Mouse (Mus musculus) midbrain, embryonic 14.5 days (tissue): ENCODE data around the gene Ccl9. TPM values are rescaled to one million over a fixed set of nuclear protein-coding genes. Genes with fewer than 3 reads are reported as not detected.

ENCODE experiments used
- ATAC-seq: fragments of 200-750 bp; cut with Nextera tagmentation; 2 replicates; pipeline ENCODE4 v1.8.0; 2017; ENCODE audit warnings: moderate number of reproducible peaks, moderate library complexity; ENCODE audit not compliant: low FRiP score, low TSS enrichment
- DNase-seq: peaks from one replicate; pipeline ENCODE4 v3.0.0-alpha.2; 2015
- H3K27ac ChIP-seq: fragments of 300-500 bp; sonication (generic); replicated peaks from 2 replicates; pipeline ENCODE4 v1.5.1; 2014; ENCODE audit warnings: mild to moderate bottlenecking, low read depth, low read length, moderate library complexity
- H3K27me3 ChIP-seq: fragments of 300-500 bp; sonication (generic); 2 replicates; pipeline ENCODE4 v1.6.1; 2014; ENCODE audit warnings: low read length, control low read depth, mixed read lengths; ENCODE audit not compliant: control insufficient read depth, insufficient read depth
- H3K36me3 ChIP-seq: fragments of 300-500 bp; sonication (generic); 2 replicates; pipeline ENCODE4 v1.6.1; 2014; ENCODE audit warnings: low read length, control low read depth; ENCODE audit not compliant: control insufficient read depth, insufficient read depth
- H3K4me1 ChIP-seq: fragments of 300-500 bp; sonication (generic); 2 replicates; pipeline ENCODE4 v1.6.1; 2014; ENCODE audit warnings: mild to moderate bottlenecking, antibody characterized with exemption, low read length, control low read depth; ENCODE audit not compliant: control insufficient read depth, insufficient read depth
- H3K4me2 ChIP-seq: fragments of 300-500 bp; sonication (generic); 2 replicates; pipeline ENCODE4 v1.6.1; 2014; ENCODE audit warnings: mild to moderate bottlenecking, low read length, moderate library complexity
- H3K4me3 ChIP-seq: fragments of 300-500 bp; sonication (generic); replicated peaks from 2 replicates; pipeline ENCODE4 v1.5.1; 2014; ENCODE audit warnings: low read depth, low read length
- H3K9ac ChIP-seq: fragments of 300-500 bp; sonication (generic); replicated peaks from 2 replicates; pipeline ENCODE4 v1.6.1; 2014; ENCODE audit warnings: mild to moderate bottlenecking, low read length, moderate library complexity
- H3K9me3 ChIP-seq: fragments of 300-500 bp; sonication (generic); 2 replicates; pipeline ENCODE4 v1.6.1; 2016; ENCODE audit warnings: low read length, control low read depth, mixed read lengths; ENCODE audit not compliant: control insufficient read depth
- WGBS: fragments of 180-500 bp; shearing (Covaris S2); extraction: QIAGEN DNeasy Blood & Tissue Kit; methylation state at CpG from one replicate; pipeline ENCODE4 v1.1.7; 2014; 5-methylcytosine and 5-hydroxymethylcytosine counted together
- polyA plus RNA-seq: library from polyadenylated mRNA; unstranded; fragments of >200 nt; fragmentation: Nextera tagmentation; extraction: Ambion mirVana; gene quantifications from 2 replicates; pipeline ENCODE4 v1.2.1, GENCODE M21; 2014

Gene Ccl9
- polyA plus RNA-seq, 1 experiment from 2014 or later: 6.9 TPM

GRCm38 (mm10) chr11:83570189-83570588 lies 8.2 kb downstream of the Ccl9 start:
- Histone ChIP-seq H3K27me3 (no peaks in the 10 kb centered on the region), H3K4me2 (no peak overlapping the region), H3K9ac (no peak overlapping the region), H3K4me3 (no peak overlapping the region), H3K27ac (no peak overlapping the region), H3K9me3 (no peaks in the 10 kb centered on the region), H3K4me1 (no peaks in the 10 kb centered on the region), H3K36me3 (no peaks in the 10 kb centered on the region)
- DNase-seq (no peak), ATAC-seq (no peak)
- WGBS: 91% methylated on average over 2 of the region's 2 CpGs

- no peaks in the 10 kb centered on the region for H3K36me3 ChIP-seq
- 92% methylated on average over 7 of the region's 7 CpGs for WGBS
- no peak for ATAC-seq
These were observed 9.2 kb downstream of the Ccl9 start for GRCm38 (mm10) chr11:83569249-83569648.

DNA sequence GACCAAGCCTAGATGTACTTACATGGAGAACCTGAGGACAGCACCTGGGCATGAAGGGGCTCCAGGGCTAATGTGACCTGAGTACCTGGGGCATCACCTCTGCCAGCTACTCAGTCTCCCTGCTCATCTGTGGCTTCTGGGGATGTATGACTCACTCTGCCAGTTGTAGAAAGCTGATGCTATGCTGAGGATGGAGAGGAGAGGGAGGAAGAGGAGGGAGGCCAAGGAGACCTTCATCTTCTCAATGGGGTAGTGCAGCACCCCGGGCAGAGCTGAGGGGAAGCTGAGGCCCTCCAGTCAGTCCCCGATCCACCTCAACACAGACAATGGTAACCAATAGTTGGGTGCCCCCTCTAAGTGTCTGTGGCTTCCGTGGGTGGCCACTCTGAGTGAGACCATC lies 9.7 kb downstream of the Ccl9 start:
- Histone ChIP-seq H3K9me3 (no peaks in the 10 kb centered on the region), H3K4me3 (no peak overlapping the region), H3K4me2 (no peak overlapping the region), H3K27ac (no peak overlapping the region), H3K4me1 (no peaks in the 10 kb centered on the region), H3K27me3 (no peaks in the 10 kb centered on the region), H3K36me3 (no peaks in the 10 kb centered on the region), H3K9ac (no peak overlapping the region)
- 86% methylated on average over 3 of the region's 3 CpGs for WGBS
- no peak for ATAC-seq
- no peak for DNase-seq

More at GRCm38 (mm10) chr11:83569249-83569648, 9.2 kb downstream of the Ccl9 start:
- Histone ChIP-seq H3K4me3 (no peak overlapping the region), H3K9ac (no peak overlapping the region), H3K4me2 (no peak overlapping the region), H3K27me3 (no peaks in the 10 kb centered on the region), H3K4me1 (no peaks in the 10 kb centered on the region), H3K9me3 (no peaks in the 10 kb centered on the region), H3K27ac (no peak overlapping the region)
- DNase-seq: no peak

GRCm38 (mm10) chr11:83568061-83568460 lies 10.4 kb downstream of the Ccl9 start:
- H3K9ac ChIP-seq: no peak overlapping the region
- H3K36me3 ChIP-seq: no peaks in the 10 kb centered on the region
- H3K9me3 ChIP-seq: no peaks in the 10 kb centered on the region
- ATAC-seq (no peak), DNase-seq (no peak)
- H3K4me1 ChIP-seq: no peaks in the 10 kb centered on the region
- no peak overlapping the region for H3K27ac ChIP-seq
- H3K4me3 ChIP-seq: no peak overlapping the region
- no peak overlapping the region for H3K4me2 ChIP-seq
- H3K27me3 ChIP-seq: no peaks in the 10 kb centered on the region
- 91% methylated on average over 9 of the region's 9 CpGs for WGBS

- ATAC-seq (no peak), DNase-seq (no peak)
- Histone ChIP-seq H3K4me3 (no peak overlapping the region), H3K9me3 (no peaks in the 10 kb centered on the region), H3K36me3 (no peaks in the 10 kb centered on the region), H3K27ac (no peak overlapping the region), H3K27me3 (no peaks in the 10 kb centered on the region), H3K9ac (no peak overlapping the region), H3K4me2 (no peak overlapping the region), H3K4me1 (no peaks in the 10 kb centered on the region)
- WGBS: 69% methylated on average over 7 of the region's 7 CpGs
These were observed 11.1 kb downstream of the Ccl9 start for GRCm38 (mm10) chr11:83567311-83567710.

DNA sequence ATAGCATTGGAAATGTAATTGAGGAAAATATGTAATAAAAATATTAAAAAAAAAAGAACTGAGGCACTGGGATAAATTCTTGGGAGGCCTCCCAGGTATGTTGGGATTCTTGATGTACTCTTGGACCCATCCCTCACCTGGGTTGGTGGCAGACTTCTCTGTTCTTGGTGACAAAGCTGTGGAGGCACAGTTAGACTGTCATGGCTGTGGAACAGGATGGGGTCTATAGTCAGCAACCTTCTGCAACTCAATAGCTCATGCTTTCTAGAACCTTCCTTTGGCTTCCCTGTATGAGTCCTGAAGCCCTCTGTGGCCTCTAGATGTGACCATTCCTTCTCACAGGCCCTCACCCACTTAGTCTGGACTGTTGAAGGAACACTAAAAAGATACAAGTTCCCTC lies 11.8 kb downstream of the Ccl9 start:
- Histone ChIP-seq H3K36me3 (no peaks in the 10 kb centered on the region), H3K27ac (no peak overlapping the region), H3K4me2 (no peak overlapping the region), H3K4me1 (no peaks in the 10 kb centered on the region), H3K27me3 (no peaks in the 10 kb centered on the region), H3K9ac (no peak overlapping the region), H3K9me3 (no peaks in the 10 kb centered on the region), H3K4me3 (no peak overlapping the region)
- ATAC-seq (no peak), DNase-seq (no peak)

DNA sequence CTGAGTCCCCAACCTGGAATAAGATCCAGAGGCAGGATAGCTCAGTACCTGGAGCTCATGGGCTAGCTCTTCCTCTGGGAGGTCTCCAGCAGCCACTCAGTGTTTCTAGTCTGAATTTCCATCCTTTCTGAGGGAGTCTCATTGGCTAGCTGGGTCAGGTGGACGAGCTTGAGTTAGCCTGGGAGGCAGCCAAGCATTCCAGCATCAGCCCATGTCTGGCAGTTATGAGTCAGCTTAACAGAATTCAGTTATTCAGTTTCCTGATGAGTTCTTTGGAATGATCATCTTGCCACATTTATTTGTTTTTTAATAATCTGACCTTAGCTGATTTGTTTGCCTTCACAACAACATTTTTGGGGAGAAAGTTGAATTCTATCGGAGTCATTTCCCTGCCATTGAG lies 14.7 kb downstream of the Ccl9 start:
- H3K27me3 ChIP-seq: no peaks in the 10 kb centered on the region
- no peaks in the 10 kb centered on the region for H3K4me1 ChIP-seq
- DNase-seq (no peak), ATAC-seq (no peak)
- H3K4me2 ChIP-seq: no peak overlapping the region
- H3K9me3 ChIP-seq: no peaks in the 10 kb centered on the region
- H3K9ac ChIP-seq: no peak overlapping the region
- no peaks in the 10 kb centered on the region for H3K36me3 ChIP-seq
- H3K27ac ChIP-seq: no peak overlapping the region
- WGBS: 74% methylated on average over 2 of the region's 2 CpGs
- no peak overlapping the region for H3K4me3 ChIP-seq

DNA sequence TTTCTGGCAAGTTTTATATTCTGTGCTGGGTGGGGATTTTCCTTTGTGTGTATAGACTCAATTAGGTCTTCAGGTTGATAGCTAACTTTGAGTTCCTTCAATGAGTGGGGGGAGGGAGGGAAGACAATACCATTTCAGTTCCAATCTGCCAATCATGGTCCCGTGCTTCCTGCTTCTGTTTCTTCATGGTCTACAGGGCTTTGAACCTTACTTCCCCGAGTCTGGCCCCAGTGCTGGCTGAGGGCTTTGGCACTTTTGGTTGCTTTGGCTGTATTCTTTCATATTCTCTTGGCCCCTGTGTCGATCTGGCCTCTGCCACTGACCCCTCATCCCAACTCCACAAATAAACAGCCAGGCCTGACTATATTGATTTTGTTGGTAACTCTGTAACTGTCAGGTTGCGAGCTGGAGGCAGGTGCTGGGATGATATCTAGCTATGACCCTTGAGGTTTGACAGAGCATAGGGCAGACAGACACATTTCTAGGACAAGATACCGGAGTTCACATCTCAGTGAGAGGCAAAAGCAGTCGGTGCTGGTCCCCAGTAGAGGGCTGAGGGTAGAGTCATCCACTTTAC lies 16.0 kb downstream of the Ccl9 start:
- Histone ChIP-seq H3K9me3 (no peaks in the 10 kb centered on the region), H3K27ac (no peak overlapping the region), H3K27me3 (no peaks in the 10 kb centered on the region), H3K9ac (no peak overlapping the region), H3K4me2 (no peak overlapping the region), H3K36me3 (no peaks in the 10 kb centered on the region), H3K4me3 (no peak overlapping the region), H3K4me1 (no peaks in the 10 kb centered on the region)
- 79% methylated on average over 6 of the region's 6 CpGs for WGBS
- ATAC-seq (no peak), DNase-seq (no peak)

DNA sequence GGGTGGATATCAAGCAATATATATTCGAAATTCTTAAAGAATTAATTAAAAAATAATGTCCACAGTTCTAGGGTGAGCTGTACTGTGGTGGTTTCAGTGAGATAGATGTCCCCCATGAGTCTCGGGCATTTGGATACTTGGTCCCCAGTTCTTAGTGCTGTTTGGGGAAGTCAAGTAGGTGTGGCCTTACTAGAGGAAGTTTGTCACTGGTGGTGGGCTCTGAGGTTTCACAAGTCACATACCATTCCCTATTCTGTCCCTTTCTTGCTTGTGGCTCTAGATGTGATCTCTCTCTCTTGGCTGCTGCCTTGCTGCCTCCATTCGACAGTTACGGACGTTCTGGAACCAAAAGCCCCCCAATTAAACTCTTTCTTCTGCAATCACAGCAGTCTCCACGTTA lies 18.0 kb downstream of the Ccl9 start:
- no peak overlapping the region for H3K27ac ChIP-seq
- DNase-seq (no peak), ATAC-seq (no peak)
- H3K9ac ChIP-seq: no peak overlapping the region
- H3K4me1 ChIP-seq: no peaks in the 10 kb centered on the region
- WGBS: 75% methylated on average over 6 of the region's 6 CpGs
- no peak overlapping the region for H3K4me3 ChIP-seq
- no peaks in the 10 kb centered on the region for H3K36me3 ChIP-seq
- H3K27me3 ChIP-seq: no peaks in the 10 kb centered on the region
- no peak overlapping the region for H3K4me2 ChIP-seq
- H3K9me3 ChIP-seq: no peaks in the 10 kb centered on the region
